27 mouse cellular contexts compared by ENCODE assay signal in genomic region chr7:66532596-66532995, GRCm38 (mm10).
DNase-seq lines count a peak whose midpoint lies in the region; ATAC-seq lines count a peak whose summit lies in the region.
"Had no signal": no experiment of that assay in that cellular context is flagged by ENCODE, and none has a peak within 500 bp of the region (broad histone marks: within the 10 kb centered on the region; RNA-seq: fewer than 3 reads in every experiment).

No protein-coding gene starts in this region.

- ATAC-seq in midbrain, embryonic 12.5 days (ENCODE audit: low FRiP score, low read depth) = no peak
- no peak for ATAC-seq in midbrain, embryonic 14.5 days (ENCODE audit: low FRiP score, low TSS enrichment)
- ATAC-seq: forebrain, embryonic 13.5 days; forebrain, embryonic 16.5 days; hindbrain, embryonic 16.5 days; intestine, embryonic 15.5 days; Patski had no signal

- no peak overlapping the region for H3K4me3 ChIP-seq in midbrain, embryonic 12.5 days
- H3K4me3 ChIP-seq in midbrain, embryonic 14.5 days (replicated peaks; ENCODE audit: low read depth, low read length) = no peak overlapping the region
- H3K4me3 ChIP-seq: embryonic facial prominence, embryonic 13.5 days; forebrain, embryonic 10.5 days; forebrain, embryonic 13.5 days; heart, embryonic 10.5 days; heart, embryonic 13.5 days; hindbrain, embryonic 10.5 days; hindbrain, embryonic 13.5 days; intestine, embryonic 15.5 days had no signal

- DNase-seq in cerebellum, postnatal 14 days = peak; percentile 8 to 43
- DNase-seq in cerebellum, adult 8-10 months = no peak
- DNase-seq in left cerebral cortex, postnatal 4 days = peak; percentile 15
- DNase-seq in left cerebral cortex, adult 18-20 months (ENCODE audit: low spot score in 2 of 2) = no peak
- no peak for DNase-seq in midbrain, embryonic 14.5 days
- no peak for DNase-seq in kidney, adult 11 months
- DNase-seq: adrenal gland, postnatal 10 days; adrenal gland, postnatal 36 days; B cell, adult 2 months; cerebellum, adult 18-20 months; cerebellum, adult 9-11 months; gastrocnemius, postnatal 10 days; gastrocnemius, postnatal 36 days; heart, postnatal 36 days had no signal

- intact Hi-C loops in left cerebral cortex, postnatal 4 days (cut with DNase I) = no loop called here

- 0 out of 2 replicates have a peak overlapping the region, but pooled peaks have one; percentile 6 for H3K9ac ChIP-seq in midbrain, embryonic 12.5 days (replicated peaks)
- no peak overlapping the region for H3K9ac ChIP-seq in midbrain, embryonic 14.5 days (replicated peaks; ENCODE audit: low read length)
- H3K9ac ChIP-seq: embryonic facial prominence, embryonic 13.5 days; forebrain, embryonic 13.5 days; heart, embryonic 13.5 days; hindbrain, embryonic 13.5 days; intestine, embryonic 15.5 days had no signal

- H3K4me1 ChIP-seq in midbrain, embryonic 12.5 days = no peaks in the 10 kb centered on the region
- H3K4me1 ChIP-seq in midbrain, embryonic 14.5 days (ENCODE audit: control insufficient read depth, insufficient read depth, low read length) = no peaks in the 10 kb centered on the region
- H3K4me1 ChIP-seq: forebrain, embryonic 13.5 days; hindbrain, embryonic 10.5 days; hindbrain, embryonic 13.5 days; intestine, embryonic 15.5 days had no signal

- H3K4me2 ChIP-seq in midbrain, embryonic 12.5 days (replicated peaks) = no peak overlapping the region
- no peak overlapping the region for H3K4me2 ChIP-seq in midbrain, embryonic 14.5 days (ENCODE audit: low read length)
- H3K4me2 ChIP-seq: embryonic facial prominence, embryonic 13.5 days; forebrain, embryonic 13.5 days; heart, embryonic 13.5 days; hindbrain, embryonic 13.5 days; intestine, embryonic 15.5 days had no signal

- H3K27me3 ChIP-seq in midbrain, embryonic 12.5 days = no peaks in the 10 kb centered on the region
- no peaks in the 10 kb centered on the region for H3K27me3 ChIP-seq in midbrain, embryonic 14.5 days (ENCODE audit: control insufficient read depth, insufficient read depth, low read length)
- H3K27me3 ChIP-seq: embryonic facial prominence, embryonic 13.5 days; forebrain, embryonic 13.5 days; heart, embryonic 13.5 days; hindbrain, embryonic 13.5 days; intestine, embryonic 15.5 days; Patski had no signal

- H3K27ac ChIP-seq in midbrain, embryonic 12.5 days (replicated peaks) = no peak overlapping the region
- no peak overlapping the region for H3K27ac ChIP-seq in midbrain, embryonic 14.5 days (replicated peaks; ENCODE audit: low read depth, low read length)
- H3K27ac ChIP-seq: embryonic facial prominence, embryonic 13.5 days; forebrain, embryonic 10.5 days; forebrain, embryonic 13.5 days; heart, embryonic 10.5 days; heart, embryonic 13.5 days; hindbrain, embryonic 10.5 days; hindbrain, embryonic 13.5 days; intestine, embryonic 15.5 days had no signal

- no peaks in the 10 kb centered on the region for H3K9me3 ChIP-seq in midbrain, embryonic 12.5 days
- no peaks in the 10 kb centered on the region for H3K9me3 ChIP-seq in midbrain, embryonic 14.5 days (ENCODE audit: control insufficient read depth, low read length)
- H3K9me3 ChIP-seq: embryonic facial prominence, embryonic 13.5 days; forebrain, embryonic 10.5 days; forebrain, embryonic 13.5 days; G1E; heart, embryonic 10.5 days; heart, embryonic 13.5 days; hindbrain, embryonic 10.5 days; hindbrain, embryonic 13.5 days; intestine, embryonic 15.5 days had no signal

- WGBS in midbrain, embryonic 12.5 days = 88% methylated on average over 6 of the region's 6 CpGs
- WGBS in midbrain, embryonic 14.5 days = 84% methylated on average over 6 of the region's 6 CpGs

- no peaks in the 10 kb centered on the region for H3K36me3 ChIP-seq in midbrain, embryonic 12.5 days
- H3K36me3 ChIP-seq in midbrain, embryonic 14.5 days (ENCODE audit: control insufficient read depth, insufficient read depth, low read length) = no peaks in the 10 kb centered on the region
- H3K36me3 ChIP-seq: embryonic facial prominence, embryonic 13.5 days; forebrain, embryonic 10.5 days; G1E; heart, embryonic 10.5 days; heart, embryonic 13.5 days; hindbrain, embryonic 10.5 days; hindbrain, embryonic 13.5 days; intestine, embryonic 15.5 days had no signal

Comparison
In these comparisons a context has a peak if more than half of its experiments do, and no peak if none do; other contexts are left out.
1. DNase-seq: peak in cerebellum, postnatal 14 days (2 of 2) and left cerebral cortex, postnatal 4 days (single experiment); none in cerebellum, adult 8-10 months (single experiment), left cerebral cortex, adult 18-20 months (0 of 2), midbrain, embryonic 14.5 days (single experiment) and kidney, adult 11 months (single experiment).